Mouse (Mus musculus) megakaryocyte-erythroid progenitor cell, adult 5-6 weeks (primary cell): ENCODE results near the gene Mrps35. TPM values are rescaled to one million over a fixed set of nuclear protein-coding genes. Genes with fewer than 3 reads are reported as not detected.
A peak's percentile ranks its signal among the peaks of the same experiment; 100 is the strongest.

Source experiments
- ATAC-seq: replicated peaks from 2 replicates; pipeline ENCODE4 v1.8.0; 2016; ENCODE audit warnings: mild to moderate bottlenecking, inconsistent platforms; ENCODE audit not compliant: severe bottlenecking, poor library complexity, low FRiP score, low TSS enrichment
- total RNA-seq, 2 experiments: library from RNA; stranded (forward) in 1 of 2; stranded (reverse) in 1 of 2; fragments of 200-1000, 215-1000 nt in 1 of 2; fragments of >200 nt in 1 of 2; fragmentation: Nextera tagmentation in 1 of 2; gene quantifications; 2 replicates each; pipeline ENCODE4 v1.2.3; 2014 to 2017

Mrps35 gene
- 94.4 and 113 TPM in 2 replicates for total RNA-seq (2014; fragmentation: Nextera tagmentation)
- 115 and 125 TPM in 2 replicates for total RNA-seq (2017)

DNA sequence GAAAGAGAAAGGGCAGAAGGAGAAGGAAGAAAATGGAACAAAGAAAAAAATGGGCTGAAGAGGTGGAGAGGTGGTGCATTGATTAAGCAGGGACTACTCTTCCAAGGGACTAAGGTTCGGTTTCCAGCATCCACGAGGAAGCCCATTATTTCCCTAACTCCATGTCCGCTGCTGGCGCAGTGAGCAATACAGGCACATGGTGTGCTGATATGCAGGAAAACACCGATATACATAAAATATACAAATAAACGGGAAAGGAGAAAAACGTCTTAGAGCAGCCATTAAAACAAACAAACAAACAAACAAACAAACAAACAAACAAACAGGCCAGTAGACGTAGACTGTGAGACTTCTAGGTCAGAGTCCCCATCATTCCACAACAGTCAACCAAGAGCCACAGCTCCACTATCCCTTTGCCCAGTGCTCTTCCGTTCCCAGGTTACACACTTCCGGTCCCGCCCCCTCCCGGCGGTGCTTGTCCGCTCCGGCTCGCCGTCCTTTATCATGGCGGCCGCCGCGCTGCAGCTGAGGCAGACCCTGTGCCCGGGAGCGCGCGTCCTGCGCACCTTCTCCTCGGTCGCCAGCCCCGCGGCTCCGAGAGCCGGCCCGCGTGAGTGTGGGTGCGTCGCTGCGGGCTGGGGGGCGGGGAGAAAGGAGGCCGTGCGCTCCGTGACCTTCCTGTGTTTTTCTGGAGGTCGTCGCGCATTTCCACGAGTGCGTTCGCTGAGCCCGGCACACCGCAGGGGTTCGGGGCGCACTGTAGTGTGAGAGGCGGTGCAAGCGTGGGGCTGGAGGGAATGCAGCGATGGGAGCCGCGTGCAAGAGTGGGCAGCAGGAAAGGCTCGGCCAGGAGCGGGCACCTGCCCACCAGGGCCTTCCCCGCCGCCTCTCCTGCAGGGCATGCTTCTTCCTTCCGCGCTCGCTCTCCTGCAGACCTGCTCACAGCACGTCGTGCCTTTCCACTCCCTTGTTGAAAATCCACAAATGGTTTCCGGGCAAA, at the start of gene Mrps35:
Gene Mrps35 (plus strand): TSS at position 474 of the 1,000 bp plus-strand sequence.
- peak; percentile 98 for ATAC-seq

GRCm38 (mm10) chr6:146994236-146994635, 48.3 kb upstream of the Mrps35 start:
- ATAC-seq, result peak; percentile 59

GRCm38 (mm10) chr6:146995391-146995790, 47.2 kb upstream of the Mrps35 start:
- no peak for ATAC-seq

- ATAC-seq, result no peak
These were observed 46.7 kb upstream of the Mrps35 start for GRCm38 (mm10) chr6:146995878-146996277.

- no peak for ATAC-seq
These were observed 45.6 kb upstream of the Mrps35 start for GRCm38 (mm10) chr6:146997006-146997405.

GRCm38 (mm10) chr6:146998710-146999109, 43.9 kb upstream of the Mrps35 start:
- no peak for ATAC-seq

- no peak for ATAC-seq
These were observed 43.3 kb upstream of the Mrps35 start for GRCm38 (mm10) chr6:146999302-146999701.

DNA sequence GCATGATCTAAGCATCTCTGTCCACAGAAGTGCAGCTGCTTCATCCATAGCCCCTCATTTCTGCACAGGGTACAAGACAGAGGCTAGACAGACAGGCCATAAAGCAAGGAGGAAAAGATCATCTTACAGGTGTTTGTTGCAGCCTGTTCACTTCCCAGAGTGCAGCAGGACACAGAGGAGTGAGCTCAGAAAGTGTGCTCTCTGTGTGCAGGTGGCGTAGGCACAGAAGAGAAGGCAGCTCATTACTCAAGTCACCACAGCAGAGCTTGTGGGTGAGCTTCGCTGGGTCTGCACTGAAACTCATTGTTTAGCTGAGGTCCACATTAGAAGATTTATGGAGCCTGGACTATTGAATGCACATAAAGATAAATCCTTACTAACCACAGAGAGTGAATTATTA, 42.8 kb upstream of the Mrps35 start:
- ATAC-seq, result no peak

DNA sequence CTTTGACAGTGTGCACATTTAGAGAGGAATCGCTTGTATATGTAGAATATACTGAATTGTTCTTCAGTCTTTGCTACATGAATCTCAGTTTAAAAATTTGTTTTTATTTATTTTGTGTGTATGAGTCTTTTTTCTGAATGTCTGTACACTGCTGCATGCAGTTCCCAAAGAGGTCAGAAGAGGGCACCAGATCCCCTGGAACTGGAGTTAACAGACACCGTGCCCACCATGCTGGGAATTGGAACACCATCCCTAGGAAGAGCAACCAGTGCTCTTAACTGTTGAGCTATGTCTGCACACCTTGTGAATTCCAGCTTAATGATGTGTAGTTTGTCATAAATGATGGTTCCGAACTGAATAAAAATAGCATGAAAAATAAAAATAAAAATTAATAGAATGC, 34.4 kb upstream of the Mrps35 start:
- ATAC-seq, result peak; percentile 67

DNA sequence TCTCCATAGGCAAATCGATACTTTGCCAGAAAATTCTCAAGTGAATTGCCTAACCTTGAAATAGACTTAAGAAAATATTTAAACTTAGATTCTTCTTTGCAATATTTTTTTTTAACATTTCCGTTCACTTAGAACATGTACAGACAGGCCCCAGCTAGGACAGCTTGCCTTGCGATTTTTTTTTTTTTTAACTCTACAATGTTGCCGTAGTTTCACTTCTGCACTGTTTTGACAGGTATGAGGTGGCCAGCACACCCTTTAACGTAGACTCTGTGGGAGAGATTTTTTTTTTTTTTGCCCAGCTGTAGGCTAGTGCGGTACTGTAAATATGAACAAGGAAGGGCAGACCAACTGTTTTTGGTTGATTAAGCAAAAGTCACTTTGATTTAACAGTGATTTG, 32.2 kb upstream of the Mrps35 start:
- no peak for ATAC-seq

DNA sequence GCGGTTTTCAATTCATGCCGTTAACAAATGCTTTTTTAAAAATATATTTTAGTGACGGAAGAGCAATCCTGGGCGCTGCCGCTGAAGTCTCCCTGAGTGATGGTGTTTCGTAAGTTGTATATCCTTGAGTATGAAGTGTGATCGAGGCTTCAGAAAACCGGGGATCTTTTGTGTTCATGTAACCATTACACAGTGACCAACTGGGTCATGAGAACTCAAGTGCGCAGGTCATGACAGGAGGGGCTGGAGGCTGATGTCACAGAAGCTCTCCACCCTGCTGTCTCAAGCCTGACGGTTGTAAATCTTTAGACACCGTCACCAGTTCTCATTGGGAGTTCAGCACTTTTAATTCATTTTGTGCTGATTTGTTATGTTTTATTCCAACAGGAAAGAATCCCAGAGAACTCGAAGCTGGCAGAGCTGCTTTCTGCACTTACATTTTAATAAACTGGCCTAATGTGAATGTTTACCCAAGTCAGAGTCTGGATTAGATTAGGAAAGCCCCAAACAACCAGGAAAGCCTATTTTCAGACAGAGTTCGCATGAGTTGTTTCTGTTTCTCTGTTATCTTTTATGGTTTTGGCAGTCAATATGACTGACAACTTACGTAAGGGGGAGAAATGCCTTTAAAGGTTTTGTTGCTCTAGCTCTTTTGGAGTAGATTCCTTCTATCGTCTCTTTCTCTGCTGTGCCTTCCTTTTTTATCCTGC, 31.6 kb upstream of the Mrps35 start:
- ATAC-seq, result no peak

GRCm38 (mm10) chr6:147011555-147011954, 31.0 kb upstream of the Mrps35 start:
- no peak for ATAC-seq

DNA sequence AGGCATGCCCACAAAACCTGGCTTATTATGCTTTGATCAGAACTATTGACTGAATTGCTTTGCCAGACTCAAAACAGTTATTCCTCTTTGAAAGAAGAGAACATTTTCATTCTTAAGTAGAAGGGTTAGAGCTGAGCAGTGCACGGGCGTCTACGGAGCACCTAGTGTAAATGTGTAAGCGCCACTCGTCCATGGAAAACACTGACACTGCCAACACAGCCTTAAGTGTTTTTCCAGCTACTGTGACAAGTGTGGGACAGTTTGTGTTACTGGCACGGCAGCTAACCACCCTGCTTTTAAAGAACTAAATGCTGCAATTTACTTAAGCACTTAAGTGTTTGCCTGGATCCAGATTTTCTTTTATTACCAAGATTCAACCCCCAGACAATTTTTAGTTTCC, 30.6 kb upstream of the Mrps35 start:
- no peak for ATAC-seq

GRCm38 (mm10) chr6:147013546-147013945, 29.0 kb upstream of the Mrps35 start:
- 0 out of 2 replicates have a peak, but pooled peaks have one; percentile 61 for ATAC-seq

GRCm38 (mm10) chr6:147017906-147018305, 24.7 kb upstream of the Mrps35 start:
- no peak for ATAC-seq

DNA sequence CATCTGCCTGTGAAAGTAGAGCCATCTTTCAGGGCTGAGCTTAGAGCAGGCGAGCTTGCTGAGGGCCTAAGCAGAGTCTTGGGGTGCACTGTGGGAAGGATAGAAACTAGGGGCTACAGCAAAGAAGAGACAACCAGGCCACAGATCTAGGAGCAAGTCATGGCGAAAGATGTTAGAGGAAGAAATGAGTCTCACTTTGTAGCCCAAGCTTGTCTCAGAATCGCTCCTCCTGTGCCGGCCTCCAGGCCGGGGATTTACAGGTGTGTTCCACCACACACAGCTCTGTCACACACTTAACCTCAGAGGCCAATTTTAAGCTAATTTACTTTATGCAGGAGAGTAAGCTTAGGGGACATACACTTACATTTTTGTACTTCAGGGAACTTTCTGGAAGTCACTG, 24.2 kb upstream of the Mrps35 start:
- no peak for ATAC-seq

DNA sequence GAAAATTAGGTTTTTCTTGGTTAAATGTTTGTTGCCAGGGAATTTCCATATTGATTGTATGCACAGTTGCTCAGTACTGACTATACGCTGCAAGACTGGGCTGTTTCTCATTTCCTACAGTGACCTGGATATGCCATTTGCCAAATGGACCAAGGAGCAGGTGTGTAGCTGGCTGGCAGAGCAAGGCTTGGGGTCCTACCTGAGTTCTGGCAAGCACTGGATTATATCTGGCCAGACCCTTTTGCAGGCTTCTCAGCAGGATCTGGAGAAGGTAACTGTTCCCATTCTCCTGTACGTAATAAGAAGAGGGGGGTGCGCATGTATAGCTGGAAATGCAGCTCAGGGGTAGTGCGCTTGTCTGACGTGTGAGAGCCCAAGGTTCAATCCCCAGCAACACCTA, 21.4 kb upstream of the Mrps35 start:
- no peak for ATAC-seq

- ATAC-seq, result no peak
These were observed 20.0 kb upstream of the Mrps35 start for GRCm38 (mm10) chr6:147022375-147023132.

DNA sequence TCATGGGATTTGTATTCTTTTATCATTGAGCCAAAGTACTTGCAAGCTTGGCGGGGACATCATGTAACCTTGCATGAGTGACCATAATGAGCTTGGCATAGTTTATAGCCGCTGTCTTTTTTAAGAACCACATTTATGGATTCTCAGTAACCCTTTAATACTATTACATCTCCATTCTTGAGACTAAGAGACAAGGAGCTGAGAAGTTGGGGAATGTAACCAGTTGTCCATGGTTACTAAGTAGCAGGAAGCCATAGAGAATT, 19.5 kb upstream of the Mrps35 start:
- ATAC-seq, result no peak

GRCm38 (mm10) chr6:147023568-147023967, 19.0 kb upstream of the Mrps35 start:
- no peak for ATAC-seq
